Mouse (Mus musculus) ES-E14 (cell line): ENCODE data around the gene Sec24b. TPM values are rescaled to one million over a fixed set of nuclear protein-coding genes. Genes with fewer than 3 reads are reported as not detected.

Experiments used
- DNase-seq: peaks from one replicate; pipeline ENCODE4 v3.0.0-alpha.2; 2013; ENCODE audit warnings: low read depth, low spot score
- H3K27ac ChIP-seq: 2 replicates; pipeline ENCODE4 v1.5.1; 2012; ENCODE audit warnings: low read depth, mild to moderate bottlenecking, low read length, moderate library complexity, mixed read lengths; ENCODE audit not compliant: poor library complexity, insufficient read depth, severe bottlenecking
- H3K36me3 ChIP-seq: 2 replicates; pipeline ENCODE4 v1.6.1; 2012; ENCODE audit warnings: mild to moderate bottlenecking, low read length, moderate library complexity, mixed read lengths; ENCODE audit not compliant: control insufficient read depth, poor library complexity, insufficient read depth, severe bottlenecking
- H3K4me1 ChIP-seq, 2 experiments: fragments of 150-350 bp in 1 of 2; sonication (generic) in 1 of 2; 2 replicates each; pipeline ENCODE4 v1.6.1; 2012; ENCODE audit warnings: low read length in 2 of 2, mild to moderate bottlenecking in 1 of 2, mixed read lengths in 1 of 2; ENCODE audit not compliant: control insufficient read depth in 2 of 2, insufficient read depth in 2 of 2, poor library complexity in 1 of 2
- H3K4me3 ChIP-seq, 2 experiments: fragments of 150-350 bp in 1 of 2; sonication (generic) in 1 of 2; 2 replicates each; pipeline ENCODE4 v1.5.1; 2012; ENCODE audit warnings: low read length in 2 of 2, low read depth in 1 of 2, mild to moderate bottlenecking in 1 of 2, mixed read lengths in 1 of 2; ENCODE audit not compliant: insufficient read depth in 1 of 2, poor library complexity in 1 of 2, severe bottlenecking in 1 of 2
- H3K9ac ChIP-seq: 2 replicates; pipeline ENCODE4 v1.6.1; 2012; ENCODE audit warnings: low read depth, mild to moderate bottlenecking, low read length, mixed read lengths; ENCODE audit not compliant: poor library complexity, insufficient read depth, severe bottlenecking
- H3K9me3 ChIP-seq: fragments of 150-350 bp; sonication (generic); 2 replicates; pipeline ENCODE4 v1.6.1; 2012; ENCODE audit warnings: low read depth, mild to moderate bottlenecking, low read length; ENCODE audit not compliant: control insufficient read depth, insufficient read depth
- CHD2 ChIP-seq: IDR thresholded peaks from 2 replicates; pipeline ENCODE4 v1.6.1; 2014; ENCODE audit warnings: mild to moderate bottlenecking, low read depth, low read length, inconsistent platforms
- HCFC1 ChIP-seq: IDR thresholded peaks from 2 replicates; pipeline ENCODE4 v1.6.1; 2012; ENCODE audit warnings: low read length, inconsistent platforms, borderline replicate concordance; ENCODE audit not compliant: insufficient read depth
- MAFK ChIP-seq: IDR thresholded peaks from 2 replicates; pipeline ENCODE4 v1.6.1; 2014; ENCODE audit warnings: mild to moderate bottlenecking, low read depth, low read length, inconsistent platforms; ENCODE audit not compliant: insufficient read depth
- ZC3H11A ChIP-seq: IDR thresholded peaks from 2 replicates; pipeline ENCODE4 v1.6.1; 2012; ENCODE audit warnings: low read depth, mild to moderate bottlenecking, inconsistent platforms, low read length, borderline replicate concordance
- ZNF384 ChIP-seq: IDR thresholded peaks from 2 replicates; pipeline ENCODE4 v1.6.1; 2012; ENCODE audit warnings: low read depth, low read length, inconsistent platforms
- in situ Hi-C, 2 experiments: fragments of 600-800 bp; cut with MboI; formaldehyde crosslinking; loops; one replicate each; pipeline ENCODE4 v1.15.1; 2025; ENCODE audit warnings: low sequenced_read_pairs in 2 of 2, inconsistent platforms in 1 of 2; ENCODE audit not compliant: unreplicated experiment in 2 of 2
- total RNA-seq: library from RNA; depleted of rRNA; stranded (reverse); fragments of 300-350 nt; gene quantifications from 2 replicates; pipeline ENCODE4 v1.2.3, GENCODE M21; 2012

The Sec24b gene
- total RNA-seq, 1 experiment, result 39.6 TPM

DNA sequence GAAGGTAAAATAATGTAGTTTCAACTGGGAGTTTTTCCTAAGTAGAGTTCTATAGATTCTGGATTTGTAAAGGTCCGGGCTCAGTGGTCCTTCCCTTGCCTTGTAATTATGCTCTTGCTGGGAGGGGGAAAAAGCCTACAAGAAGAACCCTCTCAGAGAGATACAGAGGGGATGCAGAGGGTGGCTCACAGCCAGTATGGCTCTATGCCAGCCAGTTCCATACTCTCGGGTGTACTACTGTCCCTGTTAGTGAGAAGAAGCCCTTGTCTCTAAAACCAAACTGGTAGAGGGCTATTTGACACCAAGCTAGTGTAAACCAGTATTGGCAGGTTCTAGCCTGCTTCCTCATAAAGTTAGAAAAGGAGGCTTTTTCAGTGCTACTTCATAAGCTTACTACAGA is 22.0 kb upstream of the Sec24b start:
- Histone ChIP-seq H3K4me3 (no peak overlapping the region), H3K9ac (no peak overlapping the region), H3K9me3 (no peaks in the 10 kb centered on the region), H3K4me1 (no peaks in the 10 kb centered on the region), H3K36me3 (no peaks in the 10 kb centered on the region), H3K27ac (no peak overlapping the region)
- in situ Hi-C loops, result no loop called here
- no peak for DNase-seq
- TF ChIP-seq CHD2 (no peak), ZNF384 (no peak), ZC3H11A (no peak), MAFK (no peak), HCFC1 (no peak)

DNA sequence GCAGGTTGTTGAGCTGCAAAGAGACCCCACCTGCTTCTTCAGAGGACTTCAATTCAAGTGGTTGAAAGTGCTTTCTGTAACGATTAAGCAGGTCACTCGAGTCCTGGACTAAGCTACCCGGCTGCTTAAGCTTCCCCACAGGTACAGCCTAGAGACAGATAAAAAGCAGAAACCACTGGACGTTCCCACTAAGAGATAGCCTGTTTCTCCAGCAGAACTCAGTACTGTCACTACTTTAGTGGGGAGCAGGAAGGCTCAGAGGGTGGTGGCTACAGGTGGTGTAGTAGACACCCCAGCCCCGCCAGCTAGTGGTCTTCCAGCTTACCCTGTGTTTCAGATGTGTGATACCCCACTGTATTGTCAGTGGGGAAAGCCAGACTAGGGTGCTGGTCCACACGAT is 19.3 kb upstream of the Sec24b start:
- Histone ChIP-seq H3K36me3 (no peaks in the 10 kb centered on the region), H3K4me1 (no peaks in the 10 kb centered on the region), H3K27ac (no peak overlapping the region), H3K9ac (no peak overlapping the region), H3K4me3 (no peak overlapping the region), H3K9me3 (no peaks in the 10 kb centered on the region)
- DNase-seq, result no peak
- no peak for TF ChIP-seq ZC3H11A
- TF ChIP-seq ZNF384, result no peak
- TF ChIP-seq CHD2, result no peak
- TF ChIP-seq MAFK, result no peak
- no peak for TF ChIP-seq HCFC1
- in situ Hi-C loops, result no loop called here

DNA sequence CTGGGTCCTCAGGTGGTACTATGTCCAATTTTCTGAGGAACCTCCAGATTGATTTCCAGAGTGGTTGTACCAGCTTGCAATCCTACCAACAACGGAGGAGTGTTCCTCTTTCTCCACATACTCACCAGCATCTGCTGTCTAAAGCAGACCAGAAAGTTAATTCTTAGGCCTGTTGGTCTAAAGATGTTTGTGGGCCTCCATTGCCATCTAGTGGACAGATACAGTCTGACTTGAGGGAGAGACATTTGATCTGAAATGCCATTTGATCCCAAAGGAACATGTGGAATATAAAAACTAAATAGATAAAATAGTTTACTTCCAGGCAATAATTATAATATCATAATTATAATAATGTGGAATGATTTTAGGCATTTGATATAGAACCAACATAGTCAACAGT is 18.4 kb upstream of the Sec24b start:
- Histone ChIP-seq H3K27ac (no peak overlapping the region), H3K4me1 (no peaks in the 10 kb centered on the region), H3K4me3 (no peak overlapping the region), H3K9me3 (no peaks in the 10 kb centered on the region), H3K36me3 (no peaks in the 10 kb centered on the region), H3K9ac (no peak overlapping the region)
- no peak for DNase-seq
- TF ChIP-seq HCFC1 (no peak), ZC3H11A (peak; percentile 70; the same call in 1 of the 2 replicates)
- in situ Hi-C loops, result no loop called here

DNA sequence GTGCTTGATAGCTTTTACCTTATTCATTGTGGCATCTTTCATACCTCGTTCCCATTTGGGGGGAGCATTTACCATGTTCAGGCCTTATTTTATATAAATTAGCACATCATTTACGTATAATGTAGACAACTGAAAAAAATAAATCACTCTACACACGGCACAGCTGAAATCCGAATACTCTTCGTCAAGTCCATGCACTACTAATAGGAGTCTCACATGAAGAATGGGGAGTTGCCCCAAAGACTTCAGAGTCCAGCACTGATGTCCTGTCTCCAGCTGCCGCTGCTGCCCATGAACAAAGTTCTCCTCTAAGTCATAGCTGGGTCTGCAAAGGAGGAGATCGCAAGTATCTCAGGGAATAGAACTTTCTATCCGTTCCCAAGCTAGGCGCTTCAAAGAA is 15.9 kb upstream of the Sec24b start:
- no peak for TF ChIP-seq HCFC1
- TF ChIP-seq ZNF384, result no peak
- no peak for TF ChIP-seq MAFK
- no peak for TF ChIP-seq ZC3H11A
- no peak for TF ChIP-seq CHD2
- Histone ChIP-seq H3K9me3 (no peaks in the 10 kb centered on the region), H3K9ac (no peak overlapping the region), H3K27ac (no peak overlapping the region), H3K4me1 (no peaks in the 10 kb centered on the region), H3K4me3 (no peak overlapping the region), H3K36me3 (no peaks in the 10 kb centered on the region)
- no peak for DNase-seq
- in situ Hi-C loops, result no loop called here

DNA sequence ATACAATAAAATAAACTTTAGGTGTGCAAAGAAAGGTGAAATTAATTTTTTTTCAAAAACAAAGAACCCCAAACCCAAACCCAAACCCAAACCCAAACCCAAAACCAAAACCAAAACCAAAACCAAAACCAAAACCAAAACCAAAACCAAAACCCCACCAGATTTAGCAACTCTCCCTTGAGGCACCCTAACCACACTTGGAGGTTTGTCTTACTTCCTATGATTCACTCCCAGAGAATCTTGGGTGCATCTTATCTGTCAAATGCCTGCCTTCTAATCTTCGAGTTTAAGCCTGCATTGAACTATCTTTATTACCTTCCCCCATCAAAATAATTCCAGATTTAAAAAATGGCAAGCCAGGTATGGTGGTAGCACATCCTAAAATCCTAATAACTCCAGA is 14.4 kb upstream of the Sec24b start:
- Histone ChIP-seq H3K4me3 (no peak overlapping the region), H3K36me3 (no peaks in the 10 kb centered on the region), H3K9me3 (no peaks in the 10 kb centered on the region), H3K4me1 (0 out of 4 replicates have a peak, but pooled peaks cover 0 to 4% of the 10 kb centered on the region in 2 experiments), H3K9ac (no peak overlapping the region), H3K27ac (no peak overlapping the region)
- in situ Hi-C loops, result no loop called here
- TF ChIP-seq ZNF384 (no peak), HCFC1 (no peak), CHD2 (no peak), ZC3H11A (no peak), MAFK (no peak)
- DNase-seq, result no peak
